Mouse (Mus musculus): ENCODE measurements around the gene Mindy1. TPM values are rescaled to one million over a fixed set of nuclear protein-coding genes. Genes with fewer than 3 reads are reported as not detected.
A peak's percentile ranks its signal among the peaks of the same experiment; 100 is the strongest.

Mindy1 gene
- total RNA-seq, 2 experiments from 2014 or later = 26.2 to 28.5 TPM

GRCm38 (mm10) chr3:95292899-95293298 is 11.8 kb downstream of the Mindy1 start:
- no peak for DNase-seq (ENCODE audit: low spot score in 2 of 2)

- DNase-seq (ENCODE audit: low spot score in 2 of 2) = no peak
Observed at GRCm38 (mm10) chr3:95293537-95293936, 12.4 kb downstream of the Mindy1 start.

- no peak for DNase-seq (ENCODE audit: low spot score in 2 of 2)
Observed at GRCm38 (mm10) chr3:95294316-95294715, 13.2 kb downstream of the Mindy1 start.

GRCm38 (mm10) chr3:95294718-95295117 is 13.6 kb downstream of the Mindy1 start:
- DNase-seq (ENCODE audit: low spot score in 2 of 2) = no peak

- DNase-seq (ENCODE audit: low spot score in 2 of 2) = no peak
Observed at GRCm38 (mm10) chr3:95295321-95296102, 14.4 kb downstream of the Mindy1 start.

GRCm38 (mm10) chr3:95296103-95296469 is 14.9 kb downstream of the Mindy1 start:
- DNase-seq (ENCODE audit: low spot score in 2 of 2) = no peak

- no peak for DNase-seq (ENCODE audit: low spot score in 2 of 2)
Observed at GRCm38 (mm10) chr3:95298018-95298417, 16.9 kb downstream of the Mindy1 start.

- no peak for DNase-seq (ENCODE audit: low spot score in 2 of 2)
Observed at GRCm38 (mm10) chr3:95301204-95301796, 20.2 kb downstream of the Mindy1 start.

- DNase-seq (ENCODE audit: low spot score in 2 of 2) = no peak
Observed at GRCm38 (mm10) chr3:95306244-95306643, 25.1 kb downstream of the Mindy1 start.

GRCm38 (mm10) chr3:95307100-95307499 is 26.0 kb downstream of the Mindy1 start, which contains the start of gene Anxa9:
Gene Anxa9 (minus strand): TSS chr3:95307176.
- DNase-seq (ENCODE audit: low spot score in 2 of 2) = no peak

GRCm38 (mm10) chr3:95310496-95310895 is 29.4 kb downstream of the Mindy1 start:
- no peak for DNase-seq (ENCODE audit: low spot score in 2 of 2)

- peak; percentile 42 to 67 for DNase-seq (ENCODE audit: low spot score in 2 of 2)
Observed at GRCm38 (mm10) chr3:95310968-95311882, 30.1 kb downstream of the Mindy1 start.

GRCm38 (mm10) chr3:95312623-95313022 is 31.5 kb downstream of the Mindy1 start:
- no peak for DNase-seq (ENCODE audit: low spot score in 2 of 2)

GRCm38 (mm10) chr3:95313476-95313875 is 32.3 kb downstream of the Mindy1 start:
- DNase-seq (ENCODE audit: low spot score in 2 of 2) = no peak

- no peak for DNase-seq (ENCODE audit: low spot score in 2 of 2)
Observed at GRCm38 (mm10) chr3:95314075-95314474, 32.9 kb downstream of the Mindy1 start.

GRCm38 (mm10) chr3:95314486-95315093 is 33.4 kb downstream of the Mindy1 start, which contains the start of gene Cers2:
Gene Cers2 (plus strand): TSS chr3:95314791.
- DNase-seq (ENCODE audit: low spot score in 2 of 2) = no peak

- DNase-seq (ENCODE audit: low spot score in 2 of 2) = peak; percentile 73 to 77
Observed at GRCm38 (mm10) chr3:95315094-95315843, 34.1 kb downstream of the Mindy1 start.

GRCm38 (mm10) chr3:95315844-95316550 is 34.9 kb downstream of the Mindy1 start:
- no peak for DNase-seq (ENCODE audit: low spot score in 2 of 2)

- peak; percentile 18 to 45 for DNase-seq (ENCODE audit: low spot score in 2 of 2)
Observed at GRCm38 (mm10) chr3:95317414-95318080, 36.4 kb downstream of the Mindy1 start.

Data from layer of hippocampus, postnatal 14 days (tissue).